Mouse (Mus musculus) stomach, postnatal 0 days (tissue): ENCODE data around the gene Tenm2.

Experiments used
- CTCF ChIP-seq: IDR thresholded peaks from 2 replicates; pipeline ENCODE4 v1.5.1; 2016; ENCODE audit warnings: antibody characterized with exemption, low read depth, mild to moderate bottlenecking, moderate library complexity
- EP300 ChIP-seq: optimal IDR thresholded peaks from 2 replicates; pipeline ENCODE3; 2016; ENCODE audit warnings: antibody characterized with exemption

GRCm38 (mm10) chr11:36492274-36492673 is 743.5 kb downstream of the Tenm2 start:
- TF ChIP-seq CTCF (no peak), EP300 (no peak)
